In the genomic region with DNA sequence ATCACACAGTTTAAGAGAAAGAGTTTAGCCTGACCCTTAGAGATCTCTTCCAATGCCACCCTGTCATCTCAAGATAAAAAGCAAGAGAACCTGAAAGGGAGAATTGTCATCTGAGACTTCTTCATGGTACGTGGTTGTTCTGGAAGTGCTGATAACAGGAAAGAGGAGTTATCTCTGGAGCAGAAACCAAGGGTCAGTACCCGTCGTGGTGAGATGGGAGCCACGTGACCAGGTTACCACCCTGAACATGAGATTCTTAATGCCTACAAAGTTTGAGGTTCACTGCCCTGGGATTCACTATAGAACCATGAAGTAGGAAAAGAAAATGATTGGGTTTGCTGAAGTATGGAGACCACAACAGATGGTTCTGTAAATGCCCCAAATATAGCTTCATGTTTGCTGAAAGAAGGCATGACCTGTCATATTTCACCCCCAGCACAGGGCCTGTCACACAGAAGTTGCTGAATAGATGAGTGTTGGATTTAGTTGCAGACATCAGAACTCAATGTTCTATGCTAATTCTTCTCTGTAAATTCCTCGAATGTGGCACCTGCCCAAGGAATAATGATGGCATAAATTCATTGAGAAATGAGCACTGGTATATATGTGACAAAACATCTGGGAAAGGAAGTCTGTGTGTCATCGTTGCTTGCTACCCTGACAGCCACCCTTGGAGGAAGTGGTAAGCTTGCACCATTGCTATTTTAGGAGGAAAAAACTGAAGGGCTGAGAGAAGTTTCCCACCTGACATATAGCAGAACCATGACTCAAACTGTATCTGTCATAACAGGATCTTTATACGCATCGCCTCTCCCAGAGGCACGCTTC, we compare ENCODE assay signal across 9 mouse cellular contexts. TPM values are rescaled to one million over a fixed set of nuclear protein-coding genes. Genes with fewer than 3 reads are reported as not detected.
DNase-seq lines count a peak whose midpoint lies in the region; ATAC-seq and TF ChIP-seq lines count a peak whose summit lies in the region.
"Had no signal": no experiment of that assay in that cellular context is flagged by ENCODE, and none has a peak within 500 bp of the region (broad histone marks: within the 10 kb centered on the region; RNA-seq: fewer than 3 reads in every experiment).

No protein-coding gene starts in this region.

- H3K9me3 ChIP-seq in lung, postnatal 0 days (ENCODE audit: low read length), result no peaks in the 10 kb centered on the region
- H3K9me3 ChIP-seq in liver, embryonic 15.5 days (replicated peaks), result no peaks in the 10 kb centered on the region
- H3K9me3 ChIP-seq: neural tube, embryonic 12.5 days had no signal

- H3K27ac ChIP-seq in lung, postnatal 0 days (ENCODE audit: low read length), result peak overlapping the region; percentile 33; the same call in 1 of the 2 replicates
- H3K27ac ChIP-seq in cortical plate, adult 2 months (ENCODE audit: insufficient read depth, low read length), result peak overlapping the region; percentile 75
- peak overlapping the region; percentile 93 for H3K27ac ChIP-seq in liver, embryonic 15.5 days (replicated peaks)
- H3K27ac ChIP-seq: neural tube, embryonic 12.5 days had no signal

- peak; percentile 42 for ATAC-seq in lung, postnatal 0 days
- peak; percentile 95 for ATAC-seq in liver, embryonic 15.5 days (ENCODE audit: insufficient read depth)

- no peak overlapping the region for H3K4me3 ChIP-seq in lung, postnatal 0 days (ENCODE audit: low read depth, low read length)
- no peak overlapping the region for H3K4me3 ChIP-seq in cortical plate, adult 2 months (ENCODE audit: insufficient read depth, low read length)
- no peak overlapping the region for H3K4me3 ChIP-seq in liver, embryonic 15.5 days (replicated peaks)
- H3K4me3 ChIP-seq: neural tube, embryonic 12.5 days had no signal

- H3K4me1 ChIP-seq in lung, postnatal 0 days (ENCODE audit: insufficient read depth, low read depth, low read length), result peaks cover 18% of the 10 kb centered on the region; the same call in 1 of the 2 replicates
- H3K4me1 ChIP-seq in cortical plate, adult 2 months (ENCODE audit: control insufficient read depth, insufficient read depth, low read length), result peaks cover 3% of the 10 kb centered on the region; the same call in 1 of the 2 replicates
- peaks cover 75% of the 10 kb centered on the region for H3K4me1 ChIP-seq in liver, embryonic 15.5 days (replicated peaks)
- H3K4me1 ChIP-seq: neural tube, embryonic 12.5 days had no signal

- no peaks in the 10 kb centered on the region for H3K27me3 ChIP-seq in lung, postnatal 0 days (replicated peaks; ENCODE audit: insufficient read depth, low read length)
- H3K27me3 ChIP-seq in liver, embryonic 15.5 days, result no peaks in the 10 kb centered on the region
- H3K27me3 ChIP-seq: neural tube, embryonic 12.5 days had no signal

- no peak for TF ChIP-seq CTCF in lung, postnatal 0 days (IDR thresholded peaks at IDR 0.05)
- TF ChIP-seq CTCF in cortical plate, adult 2 months (IDR thresholded peaks at IDR 0.05; ENCODE audit: extremely low read depth, insufficient read depth, low read length), result no peak

- no peak for TF ChIP-seq POLR2A in cortical plate, adult 2 months (IDR thresholded peaks at IDR 0.05; ENCODE audit: extremely low read depth, insufficient read depth, low read length)

- 57% methylated on average over 9 of the region's 9 CpGs for WGBS in lung, postnatal 0 days
- 13% methylated on average over 9 of the region's 9 CpGs for WGBS in liver, embryonic 15.5 days (ENCODE audit: insufficient replicate concordance)

- no peak overlapping the region for H3K4me2 ChIP-seq in lung, postnatal 0 days (replicated peaks; ENCODE audit: low read depth, low read length)
- peak overlapping the region; percentile 51 for H3K4me2 ChIP-seq in liver, embryonic 15.5 days
- H3K4me2 ChIP-seq: neural tube, embryonic 12.5 days had no signal

- peak; percentile 42; the same call in 1 of the 2 replicates for TF ChIP-seq EP300 in lung, postnatal 0 days (IDR thresholded peaks at IDR 0.05)

- H3K36me3 ChIP-seq in lung, postnatal 0 days (ENCODE audit: insufficient read depth, low read length), result no peaks in the 10 kb centered on the region
- H3K36me3 ChIP-seq in liver, embryonic 15.5 days (replicated peaks), result peaks cover 8% of the 10 kb centered on the region
- H3K36me3 ChIP-seq: neural tube, embryonic 12.5 days had no signal

- peak; percentile 73 for DNase-seq in lung, postnatal 0 days (ENCODE audit: low spot score)
- no peak for DNase-seq in lung, adult 18-20 months
- DNase-seq in thymus, postnatal 0 days (ENCODE audit: low spot score), result peak; percentile 75
- no peak for DNase-seq in right cerebral cortex, postnatal 36 days (ENCODE audit: low spot score in 2 of 2)
- no peak for DNase-seq in kidney, postnatal 4 days
- DNase-seq in yolk sac, embryonic 10.5 days (ENCODE audit: low spot score), result no peak

- H3K9ac ChIP-seq in lung, postnatal 0 days (replicated peaks; ENCODE audit: low read depth), result no peak overlapping the region
- peak overlapping the region; percentile 37 for H3K9ac ChIP-seq in liver, embryonic 15.5 days
- H3K9ac ChIP-seq: neural tube, embryonic 12.5 days had no signal

RNA-seq across cellular contexts. Expression of gene St3gal6, which starts 25.9 kb away (rescaled TPM):
- 52.3 and 56.0 TPM in 2 replicates for polyA plus RNA-seq in lung, postnatal 0 days (2015; fragmentation: Nextera tagmentation; extraction: Ambion mirVana)
- 18.7 and 20.1 TPM in 2 replicates for polyA plus RNA-seq in cortical plate, adult 2 months (2012; rRNA removed)
- 25.7 and 26.7 TPM in 2 replicates for polyA plus RNA-seq in liver, embryonic 15.5 days (2015; fragmentation: Nextera tagmentation; extraction: Ambion mirVana)
- 18.7 and 20.4 TPM in 2 replicates for polyA plus RNA-seq in thymus, postnatal 0 days (2015; fragmentation: Nextera tagmentation; extraction: Ambion mirVana)

Comparison
In these comparisons a context has a peak if more than half of its experiments do, and no peak if none do; other contexts are left out.
1. DNase-seq: peak in lung, postnatal 0 days (single experiment) and thymus, postnatal 0 days (single experiment); none in lung, adult 18-20 months (0 of 2), right cerebral cortex, postnatal 36 days (0 of 2), kidney, postnatal 4 days (0 of 2) and yolk sac, embryonic 10.5 days (single experiment).
2. H3K27ac ChIP-seq: peak in every context shown above with its lines; median percentile 93 in liver, embryonic 15.5 days; 75 in cortical plate, adult 2 months; 33 in lung, postnatal 0 days.